Comparison of ENCODE assay signal across 8 mouse cellular contexts in genomic region chr15:31367481-31368200, GRCm38 (mm10). TPM values are rescaled to one million over a fixed set of nuclear protein-coding genes. Genes with fewer than 3 reads are reported as not detected.
DNase-seq lines count a peak whose midpoint lies in the region; ATAC-seq and TF ChIP-seq lines count a peak whose summit lies in the region.

TSS of gene Ankrd33b (minus strand) at chr15:31367726.

- peak; percentile 67 for ATAC-seq in forebrain, embryonic 16.5 days
- peak; percentile 51 for ATAC-seq in hindbrain, embryonic 11.5 days (ENCODE audit: low FRiP score)

- H3K79me3 ChIP-seq in C2C12 (ENCODE audit: low read depth), result peaks cover 29% of the 10 kb centered on the region

- peaks cover 6% of the 10 kb centered on the region for H3K36me3 ChIP-seq in C2C12 (ENCODE audit: control insufficient read depth, insufficient read depth)
- H3K36me3 ChIP-seq in forebrain, embryonic 16.5 days (ENCODE audit: control insufficient read depth, insufficient read depth), result no peaks in the 10 kb centered on the region
- no peaks in the 10 kb centered on the region for H3K36me3 ChIP-seq in hindbrain, embryonic 11.5 days (ENCODE audit: control insufficient read depth, insufficient read depth, low read length)

- H3K9me3 ChIP-seq in forebrain, embryonic 16.5 days (ENCODE audit: control insufficient read depth, low read length), result no peaks in the 10 kb centered on the region
- H3K9me3 ChIP-seq in hindbrain, embryonic 11.5 days (ENCODE audit: control insufficient read depth, low read length), result no peaks in the 10 kb centered on the region

- H3K4me2 ChIP-seq in forebrain, embryonic 16.5 days (ENCODE audit: low read length), result peak within 1 kb of the TSS; percentile 100
- H3K4me2 ChIP-seq in hindbrain, embryonic 11.5 days (replicated peaks; ENCODE audit: low read depth, low read length), result peak within 1 kb of the TSS; percentile 95

- H3K27me3 ChIP-seq in C2C12 (ENCODE audit: control insufficient read depth, insufficient read depth, insufficient read length), result no peaks in the 10 kb centered on the region
- peaks cover 48% of the 10 kb centered on the region for H3K27me3 ChIP-seq in forebrain, embryonic 16.5 days (replicated peaks; ENCODE audit: control insufficient read depth, insufficient read depth, low read length)
- H3K27me3 ChIP-seq in hindbrain, embryonic 11.5 days (ENCODE audit: control insufficient read depth, insufficient read depth, low read length), result peaks cover 49% of the 10 kb centered on the region

- WGBS in forebrain, embryonic 16.5 days, result 1% methylated on average over 48 of the region's 49 CpGs
- under 1% methylated on average over 46 of the region's 49 CpGs for WGBS in hindbrain, embryonic 11.5 days

- peaks cover 27% of the 10 kb centered on the region for H3K4me1 ChIP-seq in forebrain, embryonic 16.5 days (replicated peaks; ENCODE audit: control insufficient read depth, insufficient read depth, low read length)
- H3K4me1 ChIP-seq in hindbrain, embryonic 11.5 days (replicated peaks; ENCODE audit: control insufficient read depth, insufficient read depth, low read length), result peaks cover 12% of the 10 kb centered on the region

- peak; percentile 73 for DNase-seq in R1 (ENCODE audit: low read depth, low spot score)
- DNase-seq in hindbrain, embryonic 11.5 days (ENCODE audit: low spot score), result peak; percentile 69
- DNase-seq in layer of hippocampus, postnatal 14 days (ENCODE audit: low spot score in 2 of 2), result peak; percentile 45 to 47
- peak; percentile 78 for DNase-seq in lung, postnatal 14 days
- DNase-seq in right cerebral cortex, postnatal 10 days (ENCODE audit: low spot score in 2 of 2), result peak; percentile 55 to 58
- DNase-seq in cerebellum, adult 9-10 months, result no peak

- peak within 1 kb of the TSS; percentile 54 for H3K9ac ChIP-seq in forebrain, embryonic 16.5 days (replicated peaks; ENCODE audit: low read depth, low read length)
- peak within 1 kb of the TSS; percentile 42 for H3K9ac ChIP-seq in hindbrain, embryonic 11.5 days (ENCODE audit: low read depth, low read length)

- TF ChIP-seq CTCF in C2C12 (IDR thresholded peaks at IDR 0.05; ENCODE audit: control insufficient read depth, insufficient read depth, insufficient read length), result no peak

- H3K27ac ChIP-seq in forebrain, embryonic 16.5 days (ENCODE audit: low read length), result no peak within 1 kb of the TSS
- no peak within 1 kb of the TSS for H3K27ac ChIP-seq in hindbrain, embryonic 11.5 days (ENCODE audit: low read depth, low read length)

- H3K4me3 ChIP-seq in C2C12 (ENCODE audit: insufficient read depth, poor library complexity, severe bottlenecking), result peak within 1 kb of the TSS; percentile 87
- H3K4me3 ChIP-seq in forebrain, embryonic 16.5 days (replicated peaks; ENCODE audit: low read length), result peak within 1 kb of the TSS; percentile 68
- H3K4me3 ChIP-seq in hindbrain, embryonic 11.5 days (ENCODE audit: low read depth, low read length), result peak within 1 kb of the TSS; percentile 54

- H3ac ChIP-seq in C2C12 (ENCODE audit: control insufficient read depth, insufficient read length, low read depth), result peak within 1 kb of the TSS; percentile 74

- peaks cover 46% of the 10 kb centered on the region for H3K79me2 ChIP-seq in C2C12 (ENCODE audit: control insufficient read depth, insufficient read depth)

TF ChIP-seq in C2C12, 6 proteins besides CTCF, POLR2A, EP300 and RAD21:
- TF ChIP-seq USF1 (IDR thresholded peaks at IDR 0.05; ENCODE audit: low read depth) (no peak), CEBPB (IDR thresholded peaks at IDR 0.05; ENCODE audit: low read depth) (no peak), MYOD1 (IDR thresholded peaks at IDR 0.05; ENCODE audit: control insufficient read depth, insufficient read length, low read depth) (no peak), MAX (IDR thresholded peaks at IDR 0.05) (no peak), FOSL1 (IDR thresholded peaks at IDR 0.05; ENCODE audit: insufficient read depth, low read length, poor library complexity, severe bottlenecking) (no peak)

RNA-seq across cellular contexts. Expression of gene Ankrd33b, which starts in this region (rescaled TPM):
- 6.1 TPM for polyA plus RNA-seq in C2C12 (2012; fragmentation: generic; extraction: Trizol)
- 0.39 and 0.53 TPM in 2 replicates for polyA plus RNA-seq in forebrain, embryonic 16.5 days (2015; fragmentation: Nextera tagmentation; extraction: Ambion mirVana)
- 0.22 and 0.31 TPM in 2 replicates for polyA plus RNA-seq in hindbrain, embryonic 11.5 days (2014; fragmentation: Nextera tagmentation; extraction: Ambion mirVana)
- 10 to 100 TPM; 19.2 to 23.7 TPM for total RNA-seq in layer of hippocampus, postnatal 14 days (2021)

Comparison
In these comparisons a context has a peak if more than half of its experiments do, and no peak if none do; other contexts are left out.
1. Peak in ATAC-seq, H3K4me3 ChIP-seq, H3K9ac ChIP-seq and H3K4me2 ChIP-seq in forebrain, embryonic 16.5 days; RNA of the gene not detected or under 1 TPM.
2. Peak in DNase-seq, ATAC-seq, H3K4me3 ChIP-seq, H3K9ac ChIP-seq and H3K4me2 ChIP-seq in hindbrain, embryonic 11.5 days; RNA of the gene not detected or under 1 TPM.